Mouse (Mus musculus): ENCODE measurements at regions not wholly inside any gene's neighbourhood (a gene's known extent, or its start where the extent isn't known, plus 50 kb on each side); places are given as distances from the start of the nearest gene placed in this dataset.

DNA sequence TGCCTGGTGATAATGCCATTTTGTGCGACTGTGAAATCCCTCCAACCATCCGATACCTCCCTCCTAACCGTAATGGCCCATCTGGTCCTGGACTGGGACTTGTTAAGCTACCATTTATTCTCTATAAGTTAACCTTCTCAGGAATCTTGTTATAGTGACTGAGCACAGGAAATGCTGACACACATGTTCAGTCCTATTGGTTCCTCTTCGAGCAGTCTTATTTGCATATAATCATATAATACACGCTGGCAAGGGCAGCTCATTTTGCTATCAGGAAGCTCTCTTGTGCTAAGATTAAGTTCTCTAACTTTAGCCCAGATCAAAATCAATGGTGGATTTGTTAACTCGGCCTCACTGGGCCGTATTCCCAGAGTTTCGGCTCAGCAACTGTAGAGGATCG lies 206.1 kb upstream of the Il12b start:
- TF ChIP-seq USF1 (IDR thresholded peaks at IDR 0.05; ENCODE audit: low read depth) (no peak), MAX (IDR thresholded peaks at IDR 0.05) (no peak), CTCF (IDR thresholded peaks at IDR 0.05; ENCODE audit: control insufficient read depth, insufficient read depth, insufficient read length) (no peak), CEBPB (IDR thresholded peaks at IDR 0.05; ENCODE audit: low read depth) (no peak), MYOD1 (IDR thresholded peaks at IDR 0.05; ENCODE audit: control insufficient read depth, insufficient read length, low read depth) (no peak), MYOG (IDR thresholded peaks at IDR 0.05; ENCODE audit: control insufficient read depth, extremely low read depth, insufficient read length) (no peak), FOSL1 (IDR thresholded peaks at IDR 0.05; ENCODE audit: insufficient read depth, low read length, poor library complexity, severe bottlenecking) (no peak)
- no peaks in the 10 kb centered on the region for H3K79me3 ChIP-seq (ENCODE audit: low read depth)
- H3K36me3 ChIP-seq (ENCODE audit: control insufficient read depth, insufficient read depth) = no peaks in the 10 kb centered on the region
- H3K79me2 ChIP-seq (ENCODE audit: control insufficient read depth, insufficient read depth) = no peaks in the 10 kb centered on the region
- no peak overlapping the region for H3ac ChIP-seq (ENCODE audit: control insufficient read depth, insufficient read length, low read depth)
- no peak overlapping the region for H3K4me3 ChIP-seq (ENCODE audit: insufficient read depth, poor library complexity, severe bottlenecking)
- no peaks in the 10 kb centered on the region for H3K27me3 ChIP-seq (ENCODE audit: control insufficient read depth, insufficient read depth, insufficient read length)

GRCm38 (mm10) chr11:44202716-44203115 lies 197.1 kb upstream of the Il12b start:
- TF ChIP-seq CEBPB (IDR thresholded peaks at IDR 0.05; ENCODE audit: low read depth) (no peak), MAX (IDR thresholded peaks at IDR 0.05) (no peak), FOSL1 (IDR thresholded peaks at IDR 0.05; ENCODE audit: insufficient read depth, low read length, poor library complexity, severe bottlenecking) (no peak), MYOD1 (IDR thresholded peaks at IDR 0.05; ENCODE audit: control insufficient read depth, insufficient read length, low read depth) (no peak), MYOG (IDR thresholded peaks at IDR 0.05; ENCODE audit: control insufficient read depth, extremely low read depth, insufficient read length) (no peak), USF1 (IDR thresholded peaks at IDR 0.05; ENCODE audit: low read depth) (no peak), CTCF (IDR thresholded peaks at IDR 0.05; ENCODE audit: control insufficient read depth, insufficient read depth, insufficient read length) (no peak)
- Histone ChIP-seq H3K79me3 (ENCODE audit: low read depth) (no peaks in the 10 kb centered on the region), H3K27me3 (ENCODE audit: control insufficient read depth, insufficient read depth, insufficient read length) (no peaks in the 10 kb centered on the region), H3K79me2 (ENCODE audit: control insufficient read depth, insufficient read depth) (no peaks in the 10 kb centered on the region), H3ac (ENCODE audit: control insufficient read depth, insufficient read length, low read depth) (no peak overlapping the region), H3K4me3 (ENCODE audit: insufficient read depth, poor library complexity, severe bottlenecking) (no peak overlapping the region), H3K36me3 (ENCODE audit: control insufficient read depth, insufficient read depth) (no peaks in the 10 kb centered on the region)

GRCm38 (mm10) chr11:44204384-44204783 lies 195.5 kb upstream of the Il12b start:
- Histone ChIP-seq H3K27me3 (ENCODE audit: control insufficient read depth, insufficient read depth, insufficient read length) (no peaks in the 10 kb centered on the region), H3K4me3 (ENCODE audit: insufficient read depth, poor library complexity, severe bottlenecking) (no peak overlapping the region), H3K36me3 (ENCODE audit: control insufficient read depth, insufficient read depth) (no peaks in the 10 kb centered on the region), H3K79me2 (ENCODE audit: control insufficient read depth, insufficient read depth) (no peaks in the 10 kb centered on the region), H3K79me3 (ENCODE audit: low read depth) (no peaks in the 10 kb centered on the region), H3ac (ENCODE audit: control insufficient read depth, insufficient read length, low read depth) (no peak overlapping the region)
- no peak for TF ChIP-seq MAX (IDR thresholded peaks at IDR 0.05)

DNA sequence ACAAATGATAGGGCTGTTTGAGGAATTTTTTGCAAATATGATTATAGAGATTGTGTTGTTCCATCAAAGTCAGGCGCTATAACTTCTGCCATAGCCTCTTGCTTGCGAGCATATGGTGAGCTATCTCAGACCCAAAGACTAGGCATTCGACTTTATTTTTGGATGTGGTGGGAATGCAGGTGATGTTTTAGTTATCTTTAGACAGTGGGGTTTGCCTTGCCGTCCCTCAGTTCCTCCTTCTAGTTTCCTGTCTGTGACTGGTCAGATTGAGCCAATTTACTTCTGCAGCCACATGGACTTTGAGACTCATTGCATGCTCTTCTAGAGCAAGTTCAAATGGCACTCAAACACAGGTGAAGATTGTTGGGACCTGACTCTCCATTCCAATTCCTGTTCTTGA lies 193.0 kb upstream of the Il12b start:
- Histone ChIP-seq H3ac (ENCODE audit: control insufficient read depth, insufficient read length, low read depth) (no peak overlapping the region), H3K79me3 (ENCODE audit: low read depth) (no peaks in the 10 kb centered on the region), H3K79me2 (ENCODE audit: control insufficient read depth, insufficient read depth) (no peaks in the 10 kb centered on the region), H3K27me3 (ENCODE audit: control insufficient read depth, insufficient read depth, insufficient read length) (no peaks in the 10 kb centered on the region), H3K4me3 (ENCODE audit: insufficient read depth, poor library complexity, severe bottlenecking) (no peak overlapping the region), H3K36me3 (ENCODE audit: control insufficient read depth, insufficient read depth) (no peaks in the 10 kb centered on the region)
- no peak for TF ChIP-seq MYOG (IDR thresholded peaks at IDR 0.05; ENCODE audit: control insufficient read depth, extremely low read depth, insufficient read length)
- TF ChIP-seq USF1 (IDR thresholded peaks at IDR 0.05; ENCODE audit: low read depth) = no peak
- TF ChIP-seq CTCF (IDR thresholded peaks at IDR 0.05; ENCODE audit: control insufficient read depth, insufficient read depth, insufficient read length) = no peak
- TF ChIP-seq MYOD1 (IDR thresholded peaks at IDR 0.05; ENCODE audit: control insufficient read depth, insufficient read length, low read depth) = no peak
- TF ChIP-seq MAX (IDR thresholded peaks at IDR 0.05) = no peak
- no peak for TF ChIP-seq FOSL1 (IDR thresholded peaks at IDR 0.05; ENCODE audit: insufficient read depth, low read length, poor library complexity, severe bottlenecking)
- TF ChIP-seq CEBPB (IDR thresholded peaks at IDR 0.05; ENCODE audit: low read depth) = no peak

GRCm38 (mm10) chr11:44211871-44212441 lies 187.9 kb upstream of the Il12b start:
- Histone ChIP-seq H3K79me3 (ENCODE audit: low read depth) (no peaks in the 10 kb centered on the region), H3K4me3 (ENCODE audit: insufficient read depth, poor library complexity, severe bottlenecking) (no peak overlapping the region), H3K79me2 (ENCODE audit: control insufficient read depth, insufficient read depth) (no peaks in the 10 kb centered on the region), H3K36me3 (ENCODE audit: control insufficient read depth, insufficient read depth) (no peaks in the 10 kb centered on the region), H3ac (ENCODE audit: control insufficient read depth, insufficient read length, low read depth) (no peak overlapping the region), H3K27me3 (ENCODE audit: control insufficient read depth, insufficient read depth, insufficient read length) (no peaks in the 10 kb centered on the region)
- TF ChIP-seq MYOD1 (IDR thresholded peaks at IDR 0.05; ENCODE audit: control insufficient read depth, insufficient read length, low read depth) (no peak), CTCF (IDR thresholded peaks at IDR 0.05; ENCODE audit: control insufficient read depth, insufficient read depth, insufficient read length) (peak; percentile 28)

DNA sequence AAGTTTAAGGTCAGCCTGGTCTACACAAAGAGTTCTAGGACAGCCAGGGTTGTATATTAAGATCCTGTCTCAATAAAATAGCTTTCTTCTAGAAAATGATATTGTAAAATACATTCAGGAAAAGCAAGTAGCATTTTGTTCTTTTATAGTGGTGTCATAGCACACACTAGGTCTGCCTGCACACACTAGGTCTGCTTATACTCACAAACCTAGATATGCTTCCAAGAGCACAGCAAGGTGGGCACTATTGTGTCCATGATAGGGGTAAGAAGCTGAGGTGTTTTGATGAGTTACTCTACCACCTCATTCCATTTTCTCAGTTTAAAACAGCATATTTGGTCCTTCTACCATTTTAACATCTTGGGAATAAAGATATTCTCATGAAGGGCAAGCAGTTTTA lies 185.8 kb upstream of the Il12b start:
- no peaks in the 10 kb centered on the region for H3K36me3 ChIP-seq (ENCODE audit: control insufficient read depth, insufficient read depth)
- no peak overlapping the region for H3ac ChIP-seq (ENCODE audit: control insufficient read depth, insufficient read length, low read depth)
- H3K79me3 ChIP-seq (ENCODE audit: low read depth) = no peaks in the 10 kb centered on the region
- H3K4me3 ChIP-seq (ENCODE audit: insufficient read depth, poor library complexity, severe bottlenecking) = no peak overlapping the region
- TF ChIP-seq FOSL1 (IDR thresholded peaks at IDR 0.05; ENCODE audit: insufficient read depth, low read length, poor library complexity, severe bottlenecking) (no peak), MYOG (IDR thresholded peaks at IDR 0.05; ENCODE audit: control insufficient read depth, extremely low read depth, insufficient read length) (no peak), CEBPB (IDR thresholded peaks at IDR 0.05; ENCODE audit: low read depth) (no peak), MYOD1 (IDR thresholded peaks at IDR 0.05; ENCODE audit: control insufficient read depth, insufficient read length, low read depth) (no peak), MAX (IDR thresholded peaks at IDR 0.05) (no peak), USF1 (IDR thresholded peaks at IDR 0.05; ENCODE audit: low read depth) (no peak), CTCF (IDR thresholded peaks at IDR 0.05; ENCODE audit: control insufficient read depth, insufficient read depth, insufficient read length) (no peak)
- H3K79me2 ChIP-seq (ENCODE audit: control insufficient read depth, insufficient read depth) = no peaks in the 10 kb centered on the region
- H3K27me3 ChIP-seq (ENCODE audit: control insufficient read depth, insufficient read depth, insufficient read length) = no peaks in the 10 kb centered on the region

Data from C2C12 (cell line).